Mouse (Mus musculus): ENCODE data around the gene Emc8.

The Emc8 gene

DNA sequence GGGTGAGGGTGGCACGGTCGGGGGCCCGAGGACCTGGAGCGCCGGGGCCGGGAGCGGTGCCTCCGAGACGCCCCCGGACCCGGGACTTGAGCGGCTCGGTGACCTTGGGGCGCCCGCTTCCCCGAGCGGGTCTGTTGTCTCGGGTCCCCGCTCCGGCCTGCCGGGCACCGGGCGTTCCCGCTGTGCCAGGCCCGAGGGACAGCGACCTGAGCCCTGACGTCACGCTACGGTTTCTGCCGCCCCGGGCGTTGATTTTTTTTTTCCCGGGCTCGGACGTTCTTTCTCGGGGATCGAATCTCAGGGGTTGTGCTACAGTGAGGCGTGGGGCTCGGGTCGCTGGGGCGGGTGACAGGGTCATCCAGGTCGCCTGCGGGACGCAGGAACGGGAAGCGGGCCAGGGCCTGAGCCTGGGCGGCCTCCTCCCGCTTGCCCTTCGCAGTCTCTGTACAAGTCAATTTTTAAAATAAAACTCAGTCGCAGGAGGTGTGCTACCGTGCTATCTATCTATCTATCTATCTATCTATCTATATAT lies at the start of gene Emc8:
Emc8 (minus strand) TSS at position 200 of the 532 bp plus-strand sequence.
- DNase-seq (ENCODE audit: low spot score), result no peak

DNA sequence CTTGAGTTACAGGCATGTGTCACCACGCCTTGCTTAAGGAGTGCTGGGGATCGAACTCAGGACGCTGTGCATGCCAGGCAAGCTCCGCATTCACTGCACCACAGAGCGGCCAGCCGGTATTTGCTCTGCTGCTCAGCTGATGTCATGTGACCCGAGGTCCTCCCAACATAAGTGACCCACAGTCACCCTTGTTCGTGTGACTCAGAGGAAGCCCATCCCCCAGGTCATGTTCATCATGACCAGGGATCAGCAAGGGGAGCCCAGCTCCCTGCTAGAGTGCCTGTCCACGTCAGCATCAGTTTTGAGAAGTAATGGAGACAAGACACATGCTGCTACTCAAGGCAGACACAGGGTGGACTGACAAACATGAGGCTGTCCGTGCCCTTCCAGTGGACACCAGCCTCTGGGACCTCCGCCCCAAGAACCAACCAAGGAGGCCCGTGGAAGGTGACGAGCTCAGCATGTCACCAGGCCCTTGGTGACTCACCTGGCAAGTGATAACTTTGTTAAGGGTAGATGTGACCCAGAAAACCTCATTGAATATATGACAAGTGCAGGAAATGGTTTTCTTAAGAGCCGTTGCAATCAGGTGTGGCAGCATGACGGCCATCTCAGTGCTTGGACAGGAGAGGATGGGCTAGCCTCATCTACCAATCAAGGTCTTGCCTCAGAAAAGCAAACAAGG lies 47.8 kb upstream of the Emc8 start:
- no peak for DNase-seq (ENCODE audit: low spot score)

- no peak for DNase-seq (ENCODE audit: low spot score)
These were observed 46.8 kb upstream of the Emc8 start for GRCm38 (mm10) chr8:120715200-120715599.

- DNase-seq (ENCODE audit: low spot score), result no peak
These were observed 40.8 kb upstream of the Emc8 start for GRCm38 (mm10) chr8:120709176-120709575.

DNA sequence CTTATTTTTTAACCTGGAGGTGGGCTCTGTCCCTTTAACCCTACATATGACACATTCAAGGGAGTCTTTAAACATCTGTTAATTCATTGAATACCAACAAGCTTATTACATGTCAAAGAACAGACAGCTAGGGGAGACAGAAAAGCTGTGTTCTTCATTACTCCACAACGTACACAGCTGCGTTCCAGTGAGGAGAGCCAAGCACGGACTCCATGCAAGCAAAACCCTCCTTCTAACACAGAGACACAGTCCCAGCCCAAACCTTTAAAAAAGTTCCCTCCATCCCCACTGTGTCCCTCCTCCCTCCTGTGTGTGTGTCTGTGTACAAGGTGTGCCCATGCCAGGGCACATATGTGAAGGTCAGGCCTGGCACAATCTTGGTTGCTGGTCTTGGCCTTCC lies 37.8 kb upstream of the Emc8 start:
- no peak for DNase-seq (ENCODE audit: low spot score)

DNA sequence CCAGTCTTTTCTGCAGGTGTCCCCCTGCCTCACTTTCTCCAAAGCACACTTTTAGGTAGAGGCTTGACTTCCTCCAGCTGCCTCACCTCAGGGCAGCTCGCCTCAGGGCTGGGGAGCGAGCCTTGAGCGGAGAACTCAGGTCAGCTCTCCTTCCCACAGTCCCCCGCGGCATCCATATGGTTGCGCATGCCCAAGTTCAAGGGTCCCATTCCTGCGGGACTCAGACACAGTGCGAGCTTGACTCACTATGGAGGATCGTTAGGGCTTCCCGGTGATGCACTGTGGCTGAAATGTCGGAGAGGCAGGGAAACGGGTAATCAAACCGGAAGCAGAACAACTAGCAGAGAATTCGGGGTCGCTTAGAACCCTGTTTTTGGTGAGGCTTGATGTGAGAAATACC lies 36.8 kb upstream of the Emc8 start:
- no peak for DNase-seq (ENCODE audit: low spot score)

DNA sequence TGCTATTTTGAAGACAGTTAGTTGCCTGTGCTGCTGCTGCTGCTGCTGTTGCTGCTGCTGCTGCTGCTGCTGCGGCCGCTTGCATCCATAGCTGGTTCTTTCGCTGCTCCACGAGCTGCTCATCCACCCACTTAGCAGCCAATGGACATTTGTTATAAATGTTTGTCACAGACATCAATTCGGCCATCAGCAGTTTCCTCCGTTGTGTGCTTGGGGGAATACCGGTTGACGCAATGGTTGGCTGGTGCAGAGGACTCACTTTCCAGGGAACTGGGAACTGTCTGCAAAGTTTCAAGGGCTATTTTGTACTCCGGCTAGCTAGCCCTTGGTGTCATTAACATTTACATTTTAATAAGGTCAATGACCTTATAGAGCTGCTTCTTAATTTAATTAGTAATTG lies 35.8 kb upstream of the Emc8 start:
- DNase-seq (ENCODE audit: low spot score), result no peak

DNA sequence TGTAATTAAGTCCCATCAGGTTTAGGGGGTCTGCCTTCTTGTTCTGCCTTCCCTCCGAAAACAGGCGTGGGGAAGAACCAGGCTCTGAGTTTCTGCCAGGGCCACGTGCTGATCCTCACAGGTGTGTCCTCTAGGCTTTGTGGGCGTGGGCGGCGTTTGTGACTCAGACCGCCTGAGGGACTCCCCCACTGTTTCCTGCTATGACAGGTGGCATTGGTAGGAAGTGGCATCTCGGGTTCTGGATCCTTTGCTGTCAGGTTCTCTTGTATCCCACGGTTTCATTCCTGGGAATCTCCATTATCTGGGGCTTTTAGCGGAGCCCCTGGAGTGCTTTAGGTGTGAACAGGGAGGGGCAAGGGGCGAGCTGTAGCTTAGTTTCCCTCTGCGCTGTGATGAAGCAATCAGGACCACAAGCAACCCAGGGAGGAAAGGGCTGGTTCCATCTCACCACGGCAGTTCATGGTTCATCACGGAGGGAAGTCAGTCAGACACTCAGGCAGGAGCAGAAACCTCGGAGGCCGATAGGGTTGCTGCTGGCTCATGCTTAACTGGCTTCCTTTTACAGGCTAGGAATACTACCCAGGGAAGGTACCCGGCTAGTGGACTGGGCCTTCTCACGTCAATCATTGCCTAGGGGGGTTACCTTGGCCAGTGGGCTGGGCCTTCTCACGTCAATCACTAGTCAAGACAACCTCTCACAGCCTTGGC lies 33.5 kb upstream of the Emc8 start:
- no peak for DNase-seq (ENCODE audit: low spot score)

DNA sequence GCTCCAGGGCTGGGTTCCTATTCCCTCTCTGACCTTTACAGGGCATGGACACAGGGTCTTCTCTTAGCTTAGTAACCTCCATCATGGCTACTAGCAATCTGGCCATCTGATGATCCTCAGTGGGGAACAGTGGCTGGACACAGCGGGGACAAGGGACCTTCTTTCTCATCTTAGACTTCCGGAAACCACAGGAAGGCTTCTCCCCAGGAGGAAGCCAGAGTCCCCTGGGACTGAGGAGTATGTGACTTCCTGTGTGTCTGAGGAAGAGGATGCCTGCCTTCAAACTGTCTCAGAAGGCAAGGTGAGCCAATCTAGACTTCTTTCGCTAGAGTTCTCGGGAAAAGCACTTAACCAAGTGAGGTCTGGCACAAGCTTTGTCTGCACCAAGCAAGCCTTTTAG lies 31.7 kb upstream of the Emc8 start:
- DNase-seq (ENCODE audit: low spot score), result no peak

DNA sequence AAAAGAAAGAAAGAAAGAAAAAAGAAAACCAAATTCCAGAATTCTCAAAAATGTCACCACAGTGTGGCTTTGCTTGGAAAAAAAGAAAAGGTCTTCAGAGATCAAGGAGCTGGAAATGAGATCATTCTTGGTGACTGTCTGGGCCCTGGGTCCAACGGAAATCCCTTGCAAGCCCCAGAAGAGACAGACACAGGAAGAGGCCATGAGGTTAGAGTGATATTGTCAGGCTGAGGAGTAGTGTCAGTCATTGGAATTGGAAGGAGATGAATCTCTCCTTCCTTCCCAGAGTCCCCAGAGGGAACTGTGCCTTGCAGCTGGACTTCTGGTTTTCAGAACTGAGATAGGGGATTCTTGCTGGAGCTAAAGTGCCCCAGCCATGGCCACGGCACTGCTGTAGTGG lies 31.2 kb upstream of the Emc8 start:
- DNase-seq (ENCODE audit: low spot score), result no peak

GRCm38 (mm10) chr8:120699079-120699478 lies 30.7 kb upstream of the Emc8 start:
- no peak for DNase-seq (ENCODE audit: low spot score)

DNA sequence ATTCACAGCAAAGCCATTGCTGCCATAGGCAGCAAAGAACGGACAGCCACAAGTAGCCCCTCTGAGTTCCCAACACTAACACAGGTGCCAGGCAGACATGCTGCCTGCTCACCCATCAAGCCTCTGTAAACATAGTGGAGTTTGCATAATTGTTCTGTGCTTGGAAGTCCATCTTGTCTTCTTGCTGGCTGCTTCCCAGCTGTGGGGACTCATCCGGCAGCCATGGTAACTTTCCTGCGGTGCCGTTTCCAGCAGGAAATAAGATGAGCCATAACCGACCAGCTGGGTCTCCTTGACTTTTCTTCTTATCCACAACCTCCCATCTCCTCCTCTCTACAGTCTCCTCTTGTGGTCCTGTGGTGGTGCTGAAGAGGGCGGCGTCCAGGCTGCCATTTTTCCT lies 30.1 kb upstream of the Emc8 start:
- DNase-seq (ENCODE audit: low spot score), result no peak

GRCm38 (mm10) chr8:120697979-120698272 lies 29.6 kb upstream of the Emc8 start:
- DNase-seq (ENCODE audit: low spot score), result no peak

DNA sequence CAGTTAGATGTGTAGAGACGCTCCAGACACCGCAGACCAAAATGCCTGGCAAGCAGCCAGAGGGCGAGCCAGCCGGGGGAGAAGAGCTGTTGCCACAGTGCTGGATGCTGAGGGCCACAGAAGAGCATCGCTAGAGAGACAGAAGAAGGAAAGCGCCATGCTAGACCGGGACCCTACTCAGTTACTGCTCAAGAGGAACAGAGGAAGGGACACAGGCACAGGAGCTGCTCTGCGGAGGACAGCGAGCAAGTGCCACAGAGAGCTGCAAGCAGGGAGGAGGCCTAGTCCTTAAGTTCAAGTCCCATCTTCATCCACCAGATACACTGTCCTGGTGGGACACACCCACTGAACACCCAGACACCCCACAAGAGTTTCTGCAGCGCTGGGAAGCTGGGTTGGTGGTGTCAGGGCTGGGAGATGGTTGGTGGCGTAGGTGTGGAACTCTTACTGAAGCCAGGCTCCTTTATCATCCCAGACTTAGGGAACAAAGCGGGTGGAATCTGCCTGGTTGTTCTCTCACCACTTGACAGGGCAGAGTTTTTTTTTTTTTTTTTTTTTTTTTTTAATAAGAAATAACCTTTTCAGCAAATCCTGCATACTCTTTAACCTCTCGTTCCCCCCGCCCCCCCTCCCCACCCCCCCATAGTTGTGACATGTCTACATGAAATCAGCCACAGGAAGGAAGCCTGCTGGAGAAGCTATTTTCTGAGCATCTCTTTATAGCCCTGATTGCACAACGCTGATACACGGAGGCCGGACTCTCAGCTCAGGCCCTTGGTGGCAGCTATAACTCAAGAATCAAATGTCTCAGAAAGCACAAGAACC lies 29.0 kb upstream of the Emc8 start:
- DNase-seq (ENCODE audit: low spot score), result no peak

DNA sequence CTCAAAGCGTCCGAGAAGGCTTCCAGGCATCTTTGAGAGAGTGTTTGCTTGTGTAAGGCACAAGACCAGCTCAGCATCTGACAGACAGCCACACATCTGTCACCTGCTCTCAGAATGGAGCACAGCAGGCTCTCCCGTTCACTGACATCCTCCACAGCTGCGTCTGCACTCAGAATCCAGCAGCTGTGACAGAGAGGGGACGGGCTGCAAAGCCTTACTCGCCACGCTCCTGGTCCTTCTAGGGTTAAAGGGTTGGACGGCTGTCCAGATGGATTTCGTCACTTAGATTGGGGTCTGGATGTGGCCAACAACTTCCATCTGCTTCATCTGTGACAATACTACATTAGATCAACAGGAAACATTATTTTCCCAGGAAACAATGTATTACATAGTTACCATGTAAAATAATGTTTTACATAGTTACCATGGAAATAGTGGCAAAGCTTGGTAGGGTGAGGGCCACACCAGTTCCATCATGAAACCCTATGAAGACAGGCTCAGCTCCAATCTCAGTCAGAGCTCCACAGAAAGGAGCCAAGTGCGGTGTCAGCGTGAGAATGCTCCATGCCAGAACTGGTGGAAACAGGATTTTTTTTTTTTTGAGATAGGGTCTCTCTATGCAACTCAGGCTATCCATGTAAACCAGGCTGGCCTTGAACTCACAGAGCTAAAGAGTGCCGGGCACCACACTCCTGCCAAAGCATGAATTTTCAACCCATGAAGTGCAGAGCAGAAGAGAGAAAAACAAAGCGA lies 28.2 kb upstream of the Emc8 start:
- DNase-seq (ENCODE audit: low spot score), result no peak

DNA sequence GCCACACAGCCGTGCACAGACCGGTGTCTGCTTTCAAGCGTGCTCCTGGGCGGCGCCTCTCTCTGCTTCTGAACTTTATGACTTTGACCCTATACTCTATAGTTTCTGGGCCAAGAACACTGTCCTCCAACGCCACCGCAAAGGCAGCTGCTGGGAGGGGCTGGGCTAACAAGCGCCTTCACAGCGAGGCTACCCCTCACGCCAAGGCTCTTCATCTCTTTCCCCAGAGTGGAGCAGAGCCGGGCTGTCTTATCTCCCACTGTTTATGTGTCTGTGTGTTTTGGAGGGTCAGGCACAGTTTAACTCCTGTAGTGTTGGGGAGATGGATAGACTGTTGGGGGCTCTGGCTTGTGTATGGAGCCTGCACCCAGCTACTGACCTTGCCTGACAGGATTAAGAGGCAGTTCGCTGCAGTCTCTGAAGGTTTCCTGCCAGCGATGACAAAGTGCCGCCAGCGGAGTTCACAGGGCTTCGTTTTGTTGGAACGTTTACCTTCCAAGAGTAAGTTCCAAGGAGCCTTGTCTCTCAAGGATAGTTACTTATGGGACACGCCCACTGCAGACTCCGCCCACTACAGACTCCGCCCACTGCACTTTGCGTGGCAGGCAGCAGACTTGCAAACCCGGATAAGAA lies 25.6 kb upstream of the Emc8 start:
- DNase-seq (ENCODE audit: low spot score), result no peak

- DNase-seq (ENCODE audit: low spot score), result no peak
These were observed 24.6 kb upstream of the Emc8 start for GRCm38 (mm10) chr8:120692934-120693333.

DNA sequence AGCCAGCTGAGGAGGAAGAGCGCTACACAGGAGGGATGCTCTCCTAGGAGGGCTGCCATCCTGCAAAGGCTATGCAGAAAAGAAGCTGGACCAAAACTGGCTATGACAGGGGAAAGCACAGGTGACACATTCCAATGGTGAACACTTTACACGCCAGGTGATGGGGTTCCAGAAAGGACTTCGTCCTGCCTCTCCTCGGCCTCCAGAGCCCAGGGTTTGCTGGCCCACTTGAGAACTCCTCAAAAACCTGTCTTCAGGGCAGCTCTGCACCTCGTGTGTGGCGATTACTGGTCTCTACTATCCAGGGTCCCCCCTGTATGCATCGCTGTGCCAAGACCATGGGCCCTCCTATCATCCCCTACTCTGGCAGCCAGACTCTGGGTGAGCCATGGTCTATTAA lies 20.1 kb upstream of the Emc8 start:
- DNase-seq (ENCODE audit: low spot score), result no peak

GRCm38 (mm10) chr8:120687786-120688185 lies 19.4 kb upstream of the Emc8 start:
- DNase-seq (ENCODE audit: low spot score), result no peak

GRCm38 (mm10) chr8:120686576-120686975 lies 18.2 kb upstream of the Emc8 start:
- DNase-seq (ENCODE audit: low spot score), result no peak

DNA sequence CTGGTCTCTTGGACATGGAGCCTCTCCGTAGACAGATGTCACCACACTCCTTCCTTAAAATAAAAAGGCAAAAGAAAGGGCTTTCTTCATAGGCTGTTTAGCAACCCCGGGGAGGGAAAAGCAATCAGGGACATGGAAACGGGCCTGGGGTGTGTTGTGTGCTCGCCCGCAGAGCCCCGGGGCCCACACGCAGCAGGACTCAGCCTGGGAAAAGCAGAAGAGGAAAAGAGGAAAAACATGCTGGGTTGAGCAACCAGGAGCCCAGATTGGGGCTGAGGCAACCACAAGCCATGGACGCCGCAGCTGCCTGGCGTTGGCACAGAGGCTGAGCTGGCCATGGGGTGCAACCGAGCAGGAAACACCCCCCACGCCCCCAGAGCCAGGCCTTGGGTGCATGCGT lies 17.7 kb upstream of the Emc8 start:
- no peak for DNase-seq (ENCODE audit: low spot score)

DNA sequence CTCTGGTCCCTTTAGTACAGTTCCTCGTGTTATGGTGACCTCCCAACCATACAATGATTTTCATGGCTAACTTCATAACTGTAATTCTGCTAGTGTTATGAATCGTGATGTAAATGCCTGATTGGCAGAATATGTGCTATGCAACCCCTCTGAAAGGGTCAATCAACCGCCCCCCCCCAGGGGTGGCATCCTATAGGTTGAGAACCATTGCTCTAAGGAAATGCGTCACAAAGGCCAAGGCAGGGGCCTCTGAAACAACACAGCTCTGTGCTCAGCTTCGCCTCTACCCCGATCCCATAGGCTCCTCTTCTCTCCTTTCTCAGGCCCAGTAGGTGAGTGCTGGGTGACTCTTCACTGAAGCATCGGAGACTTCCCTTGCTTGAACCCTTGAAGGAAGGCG lies 17.2 kb upstream of the Emc8 start:
- no peak for DNase-seq (ENCODE audit: low spot score)

Measured in ovary, postnatal 14 days (tissue).